ENCODE assay signal across 1 mouse cellular context in the genomic region with DNA sequence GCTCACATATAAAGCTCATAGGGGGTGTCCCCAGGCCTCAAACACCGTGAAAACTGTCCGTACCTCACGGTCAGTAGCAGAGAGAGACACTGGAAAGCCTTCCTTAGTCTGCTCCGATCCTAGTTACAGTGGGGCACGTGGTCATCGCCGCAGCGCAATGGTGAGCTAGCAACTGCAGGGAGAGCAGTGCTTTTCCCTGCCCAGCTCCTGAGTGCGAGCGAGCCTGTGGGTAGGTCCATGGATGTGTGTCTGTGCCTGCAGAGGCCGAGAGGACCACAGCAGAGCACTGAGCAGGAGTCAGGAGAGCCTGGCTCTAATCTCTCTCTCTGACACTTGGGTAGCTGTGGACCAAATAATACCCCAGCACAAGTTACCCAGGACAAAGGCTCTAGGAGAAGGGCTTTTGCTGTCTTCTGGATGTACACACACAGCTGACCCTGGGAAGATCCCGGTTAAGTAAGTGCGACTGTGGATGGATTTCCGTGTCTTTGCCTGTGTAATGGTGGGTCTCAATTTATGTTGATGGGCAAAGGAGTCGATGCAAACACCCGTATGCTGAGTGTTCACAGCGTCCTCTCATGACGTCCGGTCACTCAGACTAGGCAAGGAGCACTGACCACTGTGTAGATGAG.
TF ChIP-seq lines count a peak whose summit lies in the region.

No protein-coding gene starts in this region.

TF ChIP-seq in CH12.LX, 34 proteins besides CTCF, POLR2A, EP300 and RAD21 (continued from another document):
- TF ChIP-seq KAT2A (IDR thresholded peaks at IDR 0.05; ENCODE audit: insufficient replicate concordance, low read length) (0 out of 2 replicates have a peak, but pooled peaks have one; percentile 32), CHD1 (IDR thresholded peaks at IDR 0.05; ENCODE audit: low read depth, low read length) (0 out of 2 replicates have a peak, but pooled peaks have one; percentile 45), TBP (conservative IDR thresholded peaks at IDR 0.05; ENCODE audit: low read depth, low read length) (0 out of 2 replicates have a peak, but pooled peaks have one; percentile 27), ZC3H11A (IDR thresholded peaks at IDR 0.05; ENCODE audit: low read depth, low read length) (no peak), ZKSCAN1 (IDR thresholded peaks at IDR 0.05; ENCODE audit: borderline replicate concordance, low read depth, low read length) (no peak), SMC3 (IDR thresholded peaks at IDR 0.05; ENCODE audit: low read depth, low read length) (peak; percentile 11; the same call in 1 of the 2 replicates), NRF1 (IDR thresholded peaks at IDR 0.05; ENCODE audit: low read depth, low read length) (no peak), MEF2A (IDR thresholded peaks at IDR 0.05; ENCODE audit: borderline replicate concordance, low read depth, low read length) (no peak; the same call in 1 of the 2 replicates), POLR2AphosphoS2 (IDR thresholded peaks at IDR 0.05; ENCODE audit: low read depth, low read length) (no peak), RCOR1 (conservative IDR thresholded peaks at IDR 0.05; ENCODE audit: low read depth, low read length) (no peak), JUN (IDR thresholded peaks at IDR 0.05; ENCODE audit: insufficient read depth, low read depth, low read length) (no peak), GABPA (IDR thresholded peaks at IDR 0.05; ENCODE audit: insufficient replicate concordance, low read depth, low read length) (no peak), USF1 (IDR thresholded peaks at IDR 0.05; ENCODE audit: low read depth, low read length) (peak; percentile 73), CHD2 (IDR thresholded peaks at IDR 0.05; ENCODE audit: low read length) (peak; percentile 52; the same call in 1 of the 2 replicates), BHLHE40 (IDR thresholded peaks at IDR 0.05; ENCODE audit: low read depth, low read length) (peak; percentile 50), MAX (IDR thresholded peaks at IDR 0.05; ENCODE audit: low read length) (peak; percentile 94), UBTF (IDR thresholded peaks at IDR 0.05; ENCODE audit: low read depth, low read length) (no peak), JUND (conservative IDR thresholded peaks at IDR 0.05; ENCODE audit: low read depth, low read length) (no peak)
TF ChIP-seq in CH12.LX: peak in this region for 18.
